Mouse (Mus musculus): ENCODE measurements at regions not wholly inside any gene's neighbourhood (a gene's known extent, or its start where the extent isn't known, plus 50 kb on each side); places are given as distances from the start of the nearest gene placed in this dataset.

- TF ChIP-seq CTCF (IDR thresholded peaks at IDR 0.05; ENCODE audit: low read depth, low read length): no peak
- TF ChIP-seq POLR2A (IDR thresholded peaks at IDR 0.05; ENCODE audit: extremely low read depth, insufficient read depth, low read length): no peak
These were observed 144.8 kb upstream of the BB014433 start for GRCm38 (mm10) chr8:15190708-15191107.

All from liver, adult 2 months (tissue).